Mouse (Mus musculus) limb, embryonic 14.5 days (tissue): Measurements from ENCODE around the gene Kif26a. TPM values are rescaled to one million over a fixed set of nuclear protein-coding genes. Genes with fewer than 3 reads are reported as not detected.

ENCODE experiments used
- ATAC-seq: fragments of 200-750 bp; cut with Nextera tagmentation; 2 replicates; pipeline ENCODE4 v1.8.0; 2017; ENCODE audit warnings: low read depth, moderate number of reproducible peaks, moderate TSS enrichment; ENCODE audit not compliant: low FRiP score
- DNase-seq: peaks from one replicate; pipeline ENCODE4 v3.0.0-alpha.2; 2015; ENCODE audit warnings: low spot score
- H3K27ac ChIP-seq: fragments of 300-500 bp; sonication (generic); replicated peaks from 2 replicates; pipeline ENCODE4 v1.5.1; 2014; ENCODE audit warnings: low read depth, mild to moderate bottlenecking, low read length, moderate library complexity, mixed read lengths
- H3K27me3 ChIP-seq: fragments of 300-500 bp; sonication (generic); 2 replicates; pipeline ENCODE4 v1.6.1; 2014; ENCODE audit warnings: low read length, mixed read lengths; ENCODE audit not compliant: control insufficient read depth, insufficient read depth
- H3K36me3 ChIP-seq: fragments of 300-500 bp; sonication (generic); 2 replicates; pipeline ENCODE4 v1.6.1; 2014; ENCODE audit warnings: mild to moderate bottlenecking, low read length, moderate library complexity, mixed read lengths; ENCODE audit not compliant: control insufficient read depth, insufficient read depth
- H3K4me1 ChIP-seq: fragments of 300-500 bp; sonication (generic); 2 replicates; pipeline ENCODE4 v1.6.1; 2014; ENCODE audit warnings: antibody characterized with exemption, low read length, mixed read lengths; ENCODE audit not compliant: control insufficient read depth, insufficient read depth
- H3K4me2 ChIP-seq: fragments of 300-500 bp; sonication (generic); replicated peaks from 2 replicates; pipeline ENCODE4 v1.6.1; 2014; ENCODE audit warnings: low read depth, mild to moderate bottlenecking, low read length, moderate library complexity; ENCODE audit not compliant: severe bottlenecking
- H3K4me3 ChIP-seq: fragments of 300-500 bp; sonication (generic); replicated peaks from 2 replicates; pipeline ENCODE4 v1.5.1; 2014; ENCODE audit warnings: low read length
- H3K9ac ChIP-seq: fragments of 300-500 bp; sonication (generic); 2 replicates; pipeline ENCODE4 v1.6.1; 2014; ENCODE audit warnings: mild to moderate bottlenecking, low read depth, low read length, moderate library complexity; ENCODE audit not compliant: severe bottlenecking
- H3K9me3 ChIP-seq: fragments of 300-500 bp; sonication (generic); 2 replicates; pipeline ENCODE4 v1.6.1; 2016; ENCODE audit warnings: low read length; ENCODE audit not compliant: control insufficient read depth
- POLR2A ChIP-seq: fragments of 200-500 bp; IDR thresholded peaks from 2 replicates; pipeline ENCODE4 v1.8.0; 2012; ENCODE audit warnings: inconsistent platforms, mild to moderate bottlenecking, moderate library complexity, borderline replicate concordance; ENCODE audit not compliant: insufficient read depth, insufficient read length; ENCODE audit errors: extremely low read depth
- WGBS: fragments of 180-500 bp; shearing (Covaris S2); extraction: QIAGEN DNeasy Blood & Tissue Kit; methylation state at CpG from one replicate; pipeline ENCODE4 v1.1.7; 2014; 5-methylcytosine and 5-hydroxymethylcytosine counted together
- polyA plus RNA-seq, 2 experiments: library from polyadenylated mRNA; depleted of rRNA in 1 of 2; stranded (reverse) in 1 of 2; unstranded in 1 of 2; fragments of >200 nt; fragmentation: Nextera tagmentation in 1 of 2; extraction: Ambion mirVana in 1 of 2; gene quantifications; 2 replicates each; pipeline versions ENCODE4 v1.2.1 to v1.2.3; 2012 to 2014

Kif26a gene
- polyA plus RNA-seq, 2 experiments, result 6.2 to 21.6 TPM

DNA sequence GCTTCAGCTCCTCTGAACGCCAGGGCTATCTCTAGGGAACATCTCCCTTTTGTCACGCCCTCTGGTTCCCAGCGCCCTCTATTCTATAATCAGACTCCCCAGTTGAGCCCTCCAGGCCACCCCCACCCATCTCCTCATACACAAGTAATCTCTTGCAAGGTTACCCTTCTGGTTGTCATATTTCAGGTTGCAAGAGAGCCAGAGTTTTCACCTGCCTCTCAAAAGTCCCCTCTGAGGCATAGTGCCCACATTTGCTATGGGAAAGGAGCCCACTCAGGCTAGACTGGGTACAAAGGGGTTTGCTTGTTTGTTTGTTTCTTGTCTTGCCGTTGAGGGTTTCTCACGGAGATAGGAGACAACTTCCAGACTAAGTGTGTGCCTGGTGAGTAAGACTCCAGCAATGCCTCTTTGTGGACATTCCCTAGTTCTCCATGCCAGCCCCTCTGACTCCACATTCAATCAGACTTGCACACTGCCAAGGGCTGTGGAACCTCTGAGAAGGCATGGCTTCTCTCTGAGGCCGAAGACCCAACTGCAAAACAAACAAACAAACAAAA, 16.6 kb upstream of the Kif26a start:
- no peak for TF ChIP-seq POLR2A
- Histone ChIP-seq H3K27ac (no peak overlapping the region), H3K4me1 (no peaks in the 10 kb centered on the region; the same call in 1 of the 2 replicates), H3K36me3 (no peaks in the 10 kb centered on the region), H3K9ac (no peak overlapping the region), H3K27me3 (peaks cover 22% of the 10 kb centered on the region), H3K9me3 (no peaks in the 10 kb centered on the region), H3K4me3 (no peak overlapping the region), H3K4me2 (peak overlapping the region; percentile 83; the same call in 1 of the 2 replicates)
- WGBS, result 61% methylated on average over 6 of the region's 6 CpGs
- DNase-seq, result no peak
- no peak for ATAC-seq

DNA sequence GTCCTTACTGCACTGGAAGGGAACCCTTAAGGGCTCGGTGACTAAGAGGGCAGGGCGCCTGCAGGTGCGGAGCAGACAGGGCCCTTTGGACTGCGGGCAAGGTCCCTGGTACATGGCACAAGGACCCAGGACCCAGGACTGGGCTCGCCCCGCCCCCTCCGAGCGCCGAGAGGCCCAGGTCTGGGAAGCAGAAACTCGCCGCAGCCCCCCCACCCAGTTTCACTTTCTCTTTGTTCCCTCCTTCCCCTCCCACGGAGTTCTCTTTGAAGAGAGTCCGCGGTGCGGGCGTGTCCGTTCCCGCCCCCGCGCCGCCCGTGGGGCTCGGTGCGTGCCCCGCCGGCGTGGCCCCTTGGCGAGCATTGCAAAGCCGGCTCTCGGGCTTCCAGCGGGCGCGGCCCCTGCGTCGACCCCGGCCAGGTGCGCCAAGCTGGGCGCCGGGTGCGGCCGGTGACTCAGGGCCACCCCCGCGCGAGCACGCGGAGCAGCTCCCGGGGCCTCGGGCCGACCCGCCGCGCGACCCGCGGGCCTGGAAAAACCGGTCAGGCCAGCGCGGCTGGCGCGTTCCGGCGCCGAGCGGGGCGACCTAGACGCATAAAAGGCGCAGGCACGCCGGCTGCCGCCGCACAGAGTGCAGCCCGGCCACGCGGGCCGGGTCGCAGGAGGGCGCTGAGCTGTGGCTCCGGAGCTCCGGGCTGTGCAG, 15.7 kb upstream of the Kif26a start:
- 0 out of 2 replicates have a peak, but pooled peaks have one; percentile 44 for TF ChIP-seq POLR2A
- peaks cover 22% of the 10 kb centered on the region for H3K27me3 ChIP-seq
- no peaks in the 10 kb centered on the region; the same call in 1 of the 2 replicates for H3K4me1 ChIP-seq
- H3K4me2 ChIP-seq, result peak overlapping the region; percentile 83
- H3K36me3 ChIP-seq, result no peaks in the 10 kb centered on the region
- no peaks in the 10 kb centered on the region for H3K9me3 ChIP-seq
- ATAC-seq (peak; percentile 66), DNase-seq (peak; percentile 61)
- H3K9ac ChIP-seq, result peak overlapping the region; percentile 77
- H3K27ac ChIP-seq, result no peak overlapping the region
- peak overlapping the region; percentile 79 for H3K4me3 ChIP-seq
- WGBS, result under 1% methylated on average over 46 of the region's 79 CpGs

GRCm38 (mm10) chr12:112130957-112131356, 15.1 kb upstream of the Kif26a start:
- WGBS, result 18% methylated on average over 19 of the region's 32 CpGs
- Histone ChIP-seq H3K4me1 (no peaks in the 10 kb centered on the region; the same call in 1 of the 2 replicates), H3K9ac (peak overlapping the region; percentile 77), H3K9me3 (no peaks in the 10 kb centered on the region), H3K4me2 (peak overlapping the region; percentile 83), H3K4me3 (peak overlapping the region; percentile 79), H3K27ac (no peak overlapping the region; the same call in 1 of the 2 replicates), H3K27me3 (peaks cover 22% of the 10 kb centered on the region), H3K36me3 (no peaks in the 10 kb centered on the region)
- TF ChIP-seq POLR2A, result no peak
- no peak for DNase-seq
- peak; percentile 15; the same call in 1 of the 2 replicates for ATAC-seq

GRCm38 (mm10) chr12:112140231-112140630, 5.8 kb upstream of the Kif26a start:
- peak; percentile 49 for DNase-seq
- 4% methylated on average over 5 of the region's 5 CpGs for WGBS
- TF ChIP-seq POLR2A, result no peak

DNA sequence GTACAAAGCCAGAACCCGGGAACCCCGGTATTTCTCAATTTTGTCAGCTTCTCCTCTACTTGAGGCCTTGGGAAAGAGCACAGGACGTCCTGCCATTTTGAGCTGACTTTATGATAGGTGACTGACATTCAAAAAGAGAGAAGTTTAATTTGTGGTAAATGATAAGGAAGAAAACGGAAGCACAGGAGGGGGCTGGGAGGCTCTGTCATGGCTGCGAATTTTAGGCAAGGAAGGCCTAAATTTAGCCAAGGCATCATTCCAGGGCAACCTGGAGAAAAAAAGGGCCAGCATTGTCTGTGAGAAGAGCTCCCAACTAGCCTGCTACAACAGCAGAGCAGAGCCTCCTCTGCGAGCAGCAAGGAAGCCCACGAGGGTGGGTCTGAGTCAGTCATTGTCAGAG, 5.3 kb upstream of the Kif26a start:
- Histone ChIP-seq H3K4me2 (no peak overlapping the region), H3K9me3 (no peaks in the 10 kb centered on the region), H3K4me1 (peaks cover 15% of the 10 kb centered on the region; the same call in 1 of the 2 replicates), H3K36me3 (no peaks in the 10 kb centered on the region), H3K4me3 (no peak overlapping the region), H3K27me3 (peaks cover 38% of the 10 kb centered on the region), H3K27ac (no peak overlapping the region), H3K9ac (no peak overlapping the region)
- DNase-seq (no peak), ATAC-seq (no peak)
- no peak for TF ChIP-seq POLR2A
- 60% methylated on average over 7 of the region's 7 CpGs for WGBS

More at GRCm38 (mm10) chr12:112140231-112140630, 5.8 kb upstream of the Kif26a start:
- no peak overlapping the region for H3K9ac ChIP-seq
- H3K36me3 ChIP-seq, result no peaks in the 10 kb centered on the region
- H3K4me1 ChIP-seq, result peaks cover 11% of the 10 kb centered on the region; the same call in 1 of the 2 replicates
- no peak overlapping the region for H3K4me3 ChIP-seq
- H3K4me2 ChIP-seq, result no peak overlapping the region
- peaks cover 38% of the 10 kb centered on the region for H3K27me3 ChIP-seq
- no peak for ATAC-seq
- H3K27ac ChIP-seq, result no peak overlapping the region
- H3K9me3 ChIP-seq, result no peaks in the 10 kb centered on the region
